Mouse (Mus musculus): ENCODE results near the gene Phxr2.
A peak's percentile ranks its signal among the peaks of the same experiment; 100 is the strongest.
"Not testable (repeated sequence)": the region's sequence is repeated elsewhere in the genome, so short reads cannot be mapped to it uniquely, and the experiment has no call there.

The Phxr2 gene

DNA sequence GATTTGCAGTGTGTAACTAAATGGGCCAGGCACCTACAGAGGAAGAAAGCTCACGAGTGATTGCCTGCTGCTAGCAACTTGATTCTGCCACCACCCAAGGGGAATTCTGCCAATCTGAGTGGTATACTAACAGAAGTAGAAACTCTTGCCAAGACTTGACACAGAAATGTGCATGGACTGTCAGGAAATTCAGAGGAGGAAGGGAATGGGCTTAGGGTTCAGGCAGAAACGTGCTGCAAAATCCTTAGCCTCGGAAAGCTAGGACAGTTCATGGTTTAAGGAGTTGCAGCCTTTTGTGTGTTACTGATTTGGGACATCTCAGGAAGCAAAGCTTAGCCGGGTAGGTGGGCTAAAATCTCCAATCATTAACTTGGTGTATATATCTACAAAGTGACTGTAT lies at the start of gene Phxr2:
TSS of gene Phxr2 (minus strand) at position 101 of the 400 bp plus-strand sequence.
- peak; percentile 37 for DNase-seq (ENCODE audit: low read depth, low spot score)

DNA sequence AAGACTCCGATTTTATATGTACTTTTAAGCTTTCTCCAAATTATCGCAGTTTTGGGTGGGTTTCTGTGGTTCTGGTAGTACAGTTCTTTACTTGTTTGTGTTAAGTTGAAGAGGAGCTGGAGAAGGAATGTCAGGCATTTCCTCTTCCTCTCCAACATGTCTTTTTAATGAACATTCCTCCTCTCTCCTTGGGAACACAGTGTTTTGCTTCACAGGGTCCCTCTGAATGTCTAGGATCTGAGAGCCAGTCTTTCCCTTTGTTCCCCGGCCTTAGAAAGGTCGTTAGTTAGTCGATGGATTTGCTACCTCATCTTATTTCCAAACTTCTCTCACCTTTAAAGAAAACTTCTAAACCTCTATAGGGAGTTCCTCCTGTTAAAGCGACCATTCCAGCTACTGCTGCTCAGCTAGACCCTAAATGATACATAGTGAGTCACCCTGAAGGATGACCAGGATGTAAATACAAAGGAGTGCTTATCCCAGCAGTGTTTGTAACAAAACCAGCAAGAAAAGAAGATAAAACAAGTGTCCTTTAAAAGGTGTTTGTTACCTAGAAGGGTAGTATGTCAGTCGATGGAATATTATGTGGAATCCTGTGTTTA lies 46.9 kb upstream of the Phxr2 start:
- no peak for DNase-seq (ENCODE audit: low read depth, low spot score)

- peak; percentile 56 for DNase-seq (ENCODE audit: low read depth, low spot score)
These were observed 45.9 kb upstream of the Phxr2 start for GRCm38 (mm10) chr10:99171961-99172497.

- DNase-seq (ENCODE audit: low read depth, low spot score): peak; percentile 75
These were observed 43.6 kb upstream of the Phxr2 start for GRCm38 (mm10) chr10:99169765-99170129.

GRCm38 (mm10) chr10:99168840-99169764 lies 43.0 kb upstream of the Phxr2 start:
- peak; percentile 55 for DNase-seq (ENCODE audit: low read depth, low spot score)

GRCm38 (mm10) chr10:99168404-99168803 lies 42.3 kb upstream of the Phxr2 start:
- no peak for DNase-seq (ENCODE audit: low read depth, low spot score)

- DNase-seq (ENCODE audit: low read depth, low spot score): peak; percentile 69
These were observed 40.3 kb upstream of the Phxr2 start for GRCm38 (mm10) chr10:99166392-99166791.

DNA sequence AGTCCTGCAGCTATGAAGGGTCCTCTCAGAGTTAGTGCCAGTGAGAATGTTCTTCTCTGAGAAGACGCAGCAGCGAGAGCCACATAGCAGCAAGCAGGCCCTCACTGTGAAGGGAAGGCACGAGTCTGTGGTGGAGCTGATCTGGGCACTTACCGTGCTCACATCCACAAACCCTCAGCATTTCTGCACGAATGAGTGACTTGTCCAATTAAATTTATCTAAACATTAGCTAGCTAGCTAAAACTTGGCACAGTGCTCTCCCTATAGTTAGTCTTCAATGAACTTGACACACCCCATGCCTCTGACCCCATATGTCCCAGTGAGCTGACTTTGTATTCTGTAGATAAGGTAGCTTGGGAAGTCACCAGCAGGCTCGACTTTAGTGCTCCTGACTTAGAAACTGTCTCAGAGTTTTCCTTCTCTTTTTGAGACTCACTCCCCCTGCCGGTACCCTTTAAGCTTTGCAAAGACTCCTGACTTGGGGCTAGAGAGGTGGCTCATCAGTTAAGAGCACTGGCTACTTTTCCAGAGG lies 39.7 kb upstream of the Phxr2 start:
- peak; percentile 15 for DNase-seq (ENCODE audit: low read depth, low spot score)

GRCm38 (mm10) chr10:99164871-99165477 lies 38.8 kb upstream of the Phxr2 start:
- peak; percentile 79 for DNase-seq (ENCODE audit: low read depth, low spot score)

DNA sequence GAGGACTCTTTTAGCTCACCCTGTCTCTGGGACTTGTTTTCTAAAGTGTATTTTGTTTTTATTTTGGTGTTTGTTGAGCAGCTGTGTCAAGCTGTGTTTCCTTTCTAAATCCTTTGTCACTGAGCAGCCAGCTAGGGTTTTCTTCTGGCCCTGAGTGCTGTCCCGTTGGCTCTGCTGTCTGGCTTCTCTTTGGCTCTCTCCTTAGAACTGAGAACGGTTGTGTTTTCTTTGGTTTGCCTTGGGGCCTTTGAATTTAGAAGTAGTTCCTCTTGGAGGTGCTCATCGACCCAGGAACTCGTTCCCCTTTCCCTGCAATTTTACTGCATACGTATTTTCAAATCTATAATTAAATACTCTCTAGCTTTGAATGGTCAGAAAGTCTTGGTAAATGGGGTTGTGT lies 36.9 kb upstream of the Phxr2 start:
- no peak for DNase-seq (ENCODE audit: low read depth, low spot score)

GRCm38 (mm10) chr10:99161987-99162582 lies 36.0 kb upstream of the Phxr2 start:
- peak; percentile 56 for DNase-seq (ENCODE audit: low read depth, low spot score)

GRCm38 (mm10) chr10:99157697-99158096 lies 31.6 kb upstream of the Phxr2 start:
- not testable (repeated sequence) for DNase-seq (ENCODE audit: low read depth, low spot score)

GRCm38 (mm10) chr10:99156808-99157207 lies 30.7 kb upstream of the Phxr2 start:
- DNase-seq (ENCODE audit: low read depth, low spot score): no peak

- no peak for DNase-seq (ENCODE audit: low read depth, low spot score)
These were observed 28.5 kb upstream of the Phxr2 start for GRCm38 (mm10) chr10:99154635-99155034.

- DNase-seq (ENCODE audit: low read depth, low spot score): peak; percentile 56
These were observed 25.9 kb upstream of the Phxr2 start for GRCm38 (mm10) chr10:99152063-99152462.

- DNase-seq (ENCODE audit: low read depth, low spot score): no peak
These were observed 25.5 kb upstream of the Phxr2 start for GRCm38 (mm10) chr10:99151580-99151979.

DNA sequence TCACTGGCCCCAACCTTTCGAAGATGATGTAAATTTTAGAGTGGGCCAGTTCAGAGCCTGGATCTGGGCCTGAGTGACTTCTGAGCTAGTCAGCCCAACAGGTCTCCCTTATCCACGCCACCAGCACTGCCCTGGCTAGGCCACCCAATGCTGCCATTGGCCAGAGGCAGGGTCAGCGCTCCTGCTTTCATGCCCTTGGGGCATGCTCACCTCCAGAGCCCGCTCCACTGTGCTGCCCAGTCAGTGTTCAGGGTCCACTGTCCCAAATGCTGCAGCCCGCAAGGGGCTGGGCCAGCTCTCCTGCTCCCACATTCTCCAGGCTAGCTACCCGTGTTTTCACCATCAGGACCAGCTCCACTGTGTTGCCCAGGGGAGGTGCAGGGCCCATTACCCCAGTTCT lies 23.9 kb upstream of the Phxr2 start:
- no peak for DNase-seq (ENCODE audit: low read depth, low spot score)

GRCm38 (mm10) chr10:99146596-99146995 lies 20.5 kb upstream of the Phxr2 start:
- no peak for DNase-seq (ENCODE audit: low read depth, low spot score)

- no peak for DNase-seq (ENCODE audit: low read depth, low spot score)
These were observed 19.5 kb upstream of the Phxr2 start for GRCm38 (mm10) chr10:99145611-99146010.

- peak; percentile 35 for DNase-seq (ENCODE audit: low read depth, low spot score)
These were observed 10.2 kb upstream of the Phxr2 start for GRCm38 (mm10) chr10:99136337-99136736.

- DNase-seq (ENCODE audit: low read depth, low spot score): peak; percentile 19
These were observed 7.3 kb upstream of the Phxr2 start for GRCm38 (mm10) chr10:99133321-99133875.
